Mouse (Mus musculus) ES-E14 (cell line): ENCODE measurements around the gene S1pr4. TPM values are rescaled to one million over a fixed set of nuclear protein-coding genes. Genes with fewer than 3 reads are reported as not detected.
A peak's percentile ranks its signal among the peaks of the same experiment; 100 is the strongest.

ENCODE experiments used
- DNase-seq: peaks from one replicate; pipeline ENCODE4 v3.0.0-alpha.2; 2013; ENCODE audit warnings: low read depth, low spot score
- H3K27ac ChIP-seq: 2 replicates; pipeline ENCODE4 v1.5.1; 2012; ENCODE audit warnings: low read depth, mild to moderate bottlenecking, low read length, moderate library complexity, mixed read lengths; ENCODE audit not compliant: poor library complexity, insufficient read depth, severe bottlenecking
- H3K36me3 ChIP-seq: 2 replicates; pipeline ENCODE4 v1.6.1; 2012; ENCODE audit warnings: mild to moderate bottlenecking, low read length, moderate library complexity, mixed read lengths; ENCODE audit not compliant: control insufficient read depth, poor library complexity, insufficient read depth, severe bottlenecking
- H3K4me1 ChIP-seq, 2 experiments: fragments of 150-350 bp in 1 of 2; sonication (generic) in 1 of 2; 2 replicates each; pipeline ENCODE4 v1.6.1; 2012; ENCODE audit warnings: low read length in 2 of 2, mild to moderate bottlenecking in 1 of 2, mixed read lengths in 1 of 2; ENCODE audit not compliant: control insufficient read depth in 2 of 2, insufficient read depth in 2 of 2, poor library complexity in 1 of 2
- H3K4me3 ChIP-seq, 2 experiments: fragments of 150-350 bp in 1 of 2; sonication (generic) in 1 of 2; 2 replicates each; pipeline ENCODE4 v1.5.1; 2012; ENCODE audit warnings: low read length in 2 of 2, low read depth in 1 of 2, mild to moderate bottlenecking in 1 of 2, mixed read lengths in 1 of 2; ENCODE audit not compliant: insufficient read depth in 1 of 2, poor library complexity in 1 of 2, severe bottlenecking in 1 of 2
- H3K9ac ChIP-seq: 2 replicates; pipeline ENCODE4 v1.6.1; 2012; ENCODE audit warnings: low read depth, mild to moderate bottlenecking, low read length, mixed read lengths; ENCODE audit not compliant: poor library complexity, insufficient read depth, severe bottlenecking
- H3K9me3 ChIP-seq: fragments of 150-350 bp; sonication (generic); 2 replicates; pipeline ENCODE4 v1.6.1; 2012; ENCODE audit warnings: low read depth, mild to moderate bottlenecking, low read length; ENCODE audit not compliant: control insufficient read depth, insufficient read depth
- CHD2 ChIP-seq: IDR thresholded peaks from 2 replicates; pipeline ENCODE4 v1.6.1; 2014; ENCODE audit warnings: mild to moderate bottlenecking, low read depth, low read length, inconsistent platforms
- HCFC1 ChIP-seq: IDR thresholded peaks from 2 replicates; pipeline ENCODE4 v1.6.1; 2012; ENCODE audit warnings: low read length, inconsistent platforms, borderline replicate concordance; ENCODE audit not compliant: insufficient read depth
- MAFK ChIP-seq: IDR thresholded peaks from 2 replicates; pipeline ENCODE4 v1.6.1; 2014; ENCODE audit warnings: mild to moderate bottlenecking, low read depth, low read length, inconsistent platforms; ENCODE audit not compliant: insufficient read depth
- ZC3H11A ChIP-seq: IDR thresholded peaks from 2 replicates; pipeline ENCODE4 v1.6.1; 2012; ENCODE audit warnings: low read depth, mild to moderate bottlenecking, inconsistent platforms, low read length, borderline replicate concordance
- ZNF384 ChIP-seq: IDR thresholded peaks from 2 replicates; pipeline ENCODE4 v1.6.1; 2012; ENCODE audit warnings: low read depth, low read length, inconsistent platforms
- in situ Hi-C, 2 experiments: fragments of 600-800 bp; cut with MboI; formaldehyde crosslinking; loops; one replicate each; pipeline ENCODE4 v1.15.1; 2025; ENCODE audit warnings: low sequenced_read_pairs in 2 of 2, inconsistent platforms in 1 of 2; ENCODE audit not compliant: unreplicated experiment in 2 of 2
- total RNA-seq: library from RNA; depleted of rRNA; stranded (reverse); fragments of 300-350 nt; gene quantifications from 2 replicates; pipeline ENCODE4 v1.2.3, GENCODE M21; 2012

S1pr4 gene
- total RNA-seq, 1 experiment: 0.94 TPM

GRCm38 (mm10) chr10:81495616-81496263, 4.2 kb downstream of the S1pr4 start:
- DNase-seq: no peak
- H3K27ac ChIP-seq: 0 out of 2 replicates have a peak overlapping the region, but pooled peaks have one; percentile 7
- H3K4me3 ChIP-seq: peak overlapping the region; percentile 83 to 85
- peak overlapping the region; percentile 92 for H3K9ac ChIP-seq
- peaks cover 26% of the 10 kb centered on the region; the same call in 1 of the 2 replicates for H3K36me3 ChIP-seq
- H3K4me1 ChIP-seq: peaks cover 0 to 14% of the 10 kb centered on the region in 2 experiments; a peak in 2 of 4 replicates
- TF ChIP-seq CHD2 (no peak), ZNF384 (no peak), HCFC1 (no peak), ZC3H11A (no peak), MAFK (no peak)
- no peaks in the 10 kb centered on the region for H3K9me3 ChIP-seq
- in situ Hi-C loops: no loop called here

- TF ChIP-seq ZC3H11A (no peak), MAFK (no peak), CHD2 (no peak), HCFC1 (no peak), ZNF384 (no peak)
- H3K27ac ChIP-seq: no peak overlapping the region
- peak overlapping the region; percentile 83 to 85 for H3K4me3 ChIP-seq
- in situ Hi-C loops: no loop called here
- peaks cover 0 to 14% of the 10 kb centered on the region in 2 experiments; a peak in 2 of 4 replicates for H3K4me1 ChIP-seq
- H3K9ac ChIP-seq: peak overlapping the region; percentile 92
- peaks cover 30% of the 10 kb centered on the region; the same call in 1 of the 2 replicates for H3K36me3 ChIP-seq
- H3K9me3 ChIP-seq: no peaks in the 10 kb centered on the region
- DNase-seq: no peak
Measured at GRCm38 (mm10) chr10:81495151-81495550, 4.8 kb downstream of the S1pr4 start.

GRCm38 (mm10) chr10:81494260-81495041, 5.5 kb downstream of the S1pr4 start:
- Histone ChIP-seq H3K27ac (no peak overlapping the region), H3K9ac (peak overlapping the region; percentile 92; the same call in 1 of the 2 replicates), H3K36me3 (peaks cover 36% of the 10 kb centered on the region; the same call in 1 of the 2 replicates), H3K4me1 (peaks cover 0 to 12% of the 10 kb centered on the region in 2 experiments; a peak in 2 of 4 replicates), H3K9me3 (no peaks in the 10 kb centered on the region), H3K4me3 (peak overlapping the region in 1 of 2 experiments; percentile 83; a peak in 1 of 4 replicates)
- no peak for DNase-seq
- TF ChIP-seq HCFC1: no peak
- no peak for TF ChIP-seq ZC3H11A
- TF ChIP-seq CHD2: no peak
- TF ChIP-seq MAFK: no peak
- no peak for TF ChIP-seq ZNF384
- in situ Hi-C loops: no loop called here

GRCm38 (mm10) chr10:81493601-81494220, 6.2 kb downstream of the S1pr4 start:
- in situ Hi-C loops: no loop called here
- H3K4me1 ChIP-seq: peaks cover 0 to 7% of the 10 kb centered on the region in 2 experiments; a peak in 2 of 4 replicates
- TF ChIP-seq ZNF384 (no peak), HCFC1 (no peak), ZC3H11A (no peak), CHD2 (no peak), MAFK (no peak)
- no peak overlapping the region for H3K9ac ChIP-seq
- H3K27ac ChIP-seq: no peak overlapping the region
- DNase-seq: no peak
- no peak overlapping the region for H3K4me3 ChIP-seq
- no peaks in the 10 kb centered on the region for H3K9me3 ChIP-seq
- H3K36me3 ChIP-seq: peaks cover 40% of the 10 kb centered on the region
